Mouse (Mus musculus): ENCODE results near the gene Man2a2.
"Not testable (repeated sequence)": the region's sequence is repeated elsewhere in the genome, so short reads cannot be mapped to it uniquely, and the experiment has no call there.

Gene Man2a2

GRCm38 (mm10) chr7:80339371-80339770 is 31.8 kb downstream of the Man2a2 start:
- DNase-seq (ENCODE audit: low spot score in 2 of 2) = peak in 1 of 2 experiments; percentile 35

- no peak for DNase-seq (ENCODE audit: low spot score in 2 of 2)
Measured at GRCm38 (mm10) chr7:80336932-80337331, 34.2 kb downstream of the Man2a2 start.

- no peak for DNase-seq (ENCODE audit: low spot score in 2 of 2)
Measured at GRCm38 (mm10) chr7:80334848-80335247, 36.3 kb downstream of the Man2a2 start.

GRCm38 (mm10) chr7:80331433-80331832 is 39.7 kb downstream of the Man2a2 start:
- DNase-seq (ENCODE audit: low spot score in 2 of 2) = no peak

- no peak for DNase-seq (ENCODE audit: low spot score in 2 of 2)
Measured at GRCm38 (mm10) chr7:80330278-80330677, 40.9 kb downstream of the Man2a2 start.

- DNase-seq (ENCODE audit: low spot score in 2 of 2) = no peak
Measured at GRCm38 (mm10) chr7:80326076-80326475, 45.1 kb downstream of the Man2a2 start.

- no peak for DNase-seq (ENCODE audit: low spot score in 2 of 2)
Measured at GRCm38 (mm10) chr7:80325292-80325868, 45.8 kb downstream of the Man2a2 start.

GRCm38 (mm10) chr7:80324816-80325119 is 46.4 kb downstream of the Man2a2 start:
- DNase-seq (ENCODE audit: low spot score in 2 of 2) = not testable (repeated sequence)

GRCm38 (mm10) chr7:80324043-80324815 is 46.9 kb downstream of the Man2a2 start, which contains the start of gene Rccd1:
TSS of gene Rccd1 (minus strand) at chr7:80324454.
- peak; percentile 97 to 98 for DNase-seq (ENCODE audit: low spot score in 2 of 2)

GRCm38 (mm10) chr7:80323336-80323735 is 47.8 kb downstream of the Man2a2 start:
- DNase-seq (ENCODE audit: low spot score in 2 of 2) = no peak

GRCm38 (mm10) chr7:80319846-80320496 is 51.2 kb downstream of the Man2a2 start:
- DNase-seq (ENCODE audit: low spot score in 2 of 2) = no peak

GRCm38 (mm10) chr7:80318670-80319069 is 52.5 kb downstream of the Man2a2 start:
- DNase-seq (ENCODE audit: low spot score in 2 of 2) = no peak

GRCm38 (mm10) chr7:80317439-80318115 is 53.6 kb downstream of the Man2a2 start:
- no peak for DNase-seq (ENCODE audit: low spot score in 2 of 2)

- no peak for DNase-seq (ENCODE audit: low spot score in 2 of 2)
Measured at GRCm38 (mm10) chr7:80315733-80316132, 55.4 kb downstream of the Man2a2 start.

- no peak for DNase-seq (ENCODE audit: low spot score in 2 of 2)
Measured at GRCm38 (mm10) chr7:80310771-80311170, 60.4 kb downstream of the Man2a2 start.

GRCm38 (mm10) chr7:80307766-80308165 is 63.4 kb downstream of the Man2a2 start:
- DNase-seq (ENCODE audit: low spot score in 2 of 2) = no peak

- no peak for DNase-seq (ENCODE audit: low spot score in 2 of 2)
Measured at GRCm38 (mm10) chr7:80301522-80301921, 69.7 kb downstream of the Man2a2 start.

GRCm38 (mm10) chr7:80299568-80299967 is 71.6 kb downstream of the Man2a2 start:
- DNase-seq (ENCODE audit: low spot score in 2 of 2) = no peak

Measured in heart, adult 9 months (tissue).